Mouse (Mus musculus) lung, embryonic 14.5 days (tissue): Measurements from ENCODE around the gene Gdf15. TPM values are rescaled to one million over a fixed set of nuclear protein-coding genes. Genes with fewer than 3 reads are reported as not detected.

Experiments used
- ATAC-seq: fragments of 200-750 bp; cut with Nextera tagmentation; 2 replicates; pipeline ENCODE4 v1.8.0; 2017; ENCODE audit warnings: mild to moderate bottlenecking, moderate TSS enrichment, moderate library complexity; ENCODE audit not compliant: insufficient read depth
- DNase-seq: peaks from one replicate; pipeline ENCODE4 v3.0.0-alpha.2; 2015
- H3K27ac ChIP-seq: fragments of 300-500 bp; sonication (generic); 2 replicates; pipeline ENCODE4 v1.5.1; 2014; ENCODE audit warnings: low read depth, mild to moderate bottlenecking, moderate library complexity
- H3K27me3 ChIP-seq: fragments of 300-500 bp; sonication (generic); 2 replicates; pipeline ENCODE4 v1.6.1; 2014; ENCODE audit warnings: low read length, control low read depth; ENCODE audit not compliant: insufficient read depth
- H3K36me3 ChIP-seq: fragments of 300-500 bp; sonication (generic); 2 replicates; pipeline ENCODE4 v1.6.1; 2014; ENCODE audit warnings: control low read depth; ENCODE audit not compliant: insufficient read depth
- H3K4me1 ChIP-seq: fragments of 300-500 bp; sonication (generic); 2 replicates; pipeline ENCODE4 v1.6.1; 2014; ENCODE audit warnings: antibody characterized with exemption, control low read depth; ENCODE audit not compliant: insufficient read depth
- H3K4me2 ChIP-seq: fragments of 300-500 bp; sonication (generic); 2 replicates; pipeline ENCODE4 v1.6.1; 2014; ENCODE audit warnings: mild to moderate bottlenecking
- H3K4me3 ChIP-seq: fragments of 300-500 bp; sonication (generic); 2 replicates; pipeline ENCODE4 v1.5.1; 2014; ENCODE audit warnings: low read depth, low read length
- H3K9ac ChIP-seq: fragments of 300-500 bp; sonication (generic); 2 replicates; pipeline ENCODE4 v1.6.1; 2014
- H3K9me3 ChIP-seq: fragments of 300-500 bp; sonication (generic); 2 replicates; pipeline ENCODE4 v1.6.1; 2016; ENCODE audit warnings: low read depth, low read length, control low read depth
- CTCF ChIP-seq: IDR thresholded peaks from 2 replicates; pipeline ENCODE4 v1.5.1; 2016; ENCODE audit warnings: antibody characterized with exemption, low read depth
- WGBS: fragments of 180-500 bp; shearing (Covaris S2); extraction: QIAGEN DNeasy Blood & Tissue Kit; methylation state at CpG from one replicate; pipeline ENCODE4 v1.1.7; 2014; 5-methylcytosine and 5-hydroxymethylcytosine counted together
- polyA plus RNA-seq: library from polyadenylated mRNA; unstranded; fragments of >200 nt; fragmentation: Nextera tagmentation; extraction: Ambion mirVana; gene quantifications from 2 replicates; pipeline ENCODE4 v1.2.1, GENCODE M21; 2014

The Gdf15 gene
- polyA plus RNA-seq, 1 experiment from 2014 or later: 0.12 TPM

- ATAC-seq (peak; percentile 94), DNase-seq (peak; percentile 93)
- under 1% methylated on average over 60 of the region's 60 CpGs for WGBS
- Histone ChIP-seq H3K4me2 (peak overlapping the region; percentile 68), H3K36me3 (no peaks in the 10 kb centered on the region), H3K4me3 (peak overlapping the region; percentile 46), H3K27me3 (0 out of 2 replicates have a peak, but pooled peaks cover 10% of the 10 kb centered on the region), H3K9ac (peak overlapping the region; percentile 51), H3K4me1 (peaks cover 10% of the 10 kb centered on the region; the same call in 1 of the 2 replicates), H3K27ac (peak overlapping the region; percentile 43), H3K9me3 (no peaks in the 10 kb centered on the region)
- TF ChIP-seq CTCF: peak; percentile 100
Measured at GRCm38 (mm10) chr8:70629574-70630531, 2.4 kb downstream of the Gdf15 start.

DNA sequence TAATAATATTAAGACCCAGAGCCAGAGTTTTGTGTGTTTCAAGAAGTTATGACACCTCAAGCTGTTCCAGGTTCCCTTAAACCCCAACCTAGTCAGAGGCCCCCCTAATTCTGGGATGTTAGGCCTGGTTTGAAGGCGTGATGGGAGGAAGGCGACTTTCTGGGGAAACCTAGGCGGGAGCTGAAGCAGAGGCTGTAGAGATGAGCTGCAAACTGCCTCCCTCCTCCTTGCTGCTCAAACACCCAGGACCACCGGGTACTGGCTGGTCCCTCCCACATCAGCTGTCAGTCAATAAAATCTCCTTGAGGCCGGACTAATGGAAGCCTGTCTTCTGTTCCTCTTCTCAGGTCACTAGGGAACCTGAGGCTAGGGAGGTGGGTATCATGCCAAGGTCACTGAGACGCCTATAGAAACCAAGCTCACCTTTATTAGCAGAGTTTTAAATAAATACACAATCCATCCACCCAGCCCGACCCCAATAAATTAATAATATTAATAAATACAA, 3.2 kb downstream of the Gdf15 start:
- H3K36me3 ChIP-seq: no peaks in the 10 kb centered on the region
- peak overlapping the region; percentile 51; the same call in 1 of the 2 replicates for H3K9ac ChIP-seq
- peak overlapping the region; percentile 43; the same call in 1 of the 2 replicates for H3K27ac ChIP-seq
- no peak for DNase-seq
- ATAC-seq: no peak
- 50% methylated on average over 7 of the region's 7 CpGs for WGBS
- peak overlapping the region; percentile 46 for H3K4me3 ChIP-seq
- peak overlapping the region; percentile 68 for H3K4me2 ChIP-seq
- no peaks in the 10 kb centered on the region for H3K9me3 ChIP-seq
- TF ChIP-seq CTCF: no peak
- H3K27me3 ChIP-seq: 0 out of 2 replicates have a peak, but pooled peaks cover 10% of the 10 kb centered on the region
- H3K4me1 ChIP-seq: peaks cover 6% of the 10 kb centered on the region; the same call in 1 of the 2 replicates

- Histone ChIP-seq H3K9me3 (no peaks in the 10 kb centered on the region), H3K9ac (no peak overlapping the region), H3K4me1 (peaks cover 4% of the 10 kb centered on the region; the same call in 1 of the 2 replicates), H3K27me3 (0 out of 2 replicates have a peak, but pooled peaks cover 7% of the 10 kb centered on the region), H3K36me3 (no peaks in the 10 kb centered on the region), H3K27ac (no peak overlapping the region), H3K4me2 (no peak overlapping the region), H3K4me3 (no peak overlapping the region)
- ATAC-seq: no peak
- 83% methylated on average over 5 of the region's 5 CpGs for WGBS
- no peak for TF ChIP-seq CTCF
- DNase-seq: no peak
Measured at GRCm38 (mm10) chr8:70627041-70627440, 5.2 kb downstream of the Gdf15 start.

- no peak overlapping the region for H3K9ac ChIP-seq
- H3K27ac ChIP-seq: no peak overlapping the region
- no peaks in the 10 kb centered on the region for H3K9me3 ChIP-seq
- ATAC-seq (no peak), DNase-seq (peak; percentile 83)
- WGBS: 14% methylated on average over 5 of the region's 5 CpGs
- H3K4me2 ChIP-seq: peak overlapping the region; percentile 25; the same call in 1 of the 2 replicates
- TF ChIP-seq CTCF: peak; percentile 71
- no peaks in the 10 kb centered on the region for H3K27me3 ChIP-seq
- H3K4me1 ChIP-seq: no peaks in the 10 kb centered on the region
- no peaks in the 10 kb centered on the region for H3K36me3 ChIP-seq
- no peak overlapping the region for H3K4me3 ChIP-seq
Measured at GRCm38 (mm10) chr8:70625104-70625503, 7.2 kb downstream of the Gdf15 start.

- no peak overlapping the region for H3K4me2 ChIP-seq
- H3K27ac ChIP-seq: no peak overlapping the region; the same call in 1 of the 2 replicates
- H3K4me3 ChIP-seq: no peak overlapping the region
- no peaks in the 10 kb centered on the region for H3K4me1 ChIP-seq
- no peaks in the 10 kb centered on the region for H3K9me3 ChIP-seq
- TF ChIP-seq CTCF: no peak
- DNase-seq: no peak
- H3K36me3 ChIP-seq: no peaks in the 10 kb centered on the region
- no peak for ATAC-seq
- 48% methylated on average over 3 of the region's 3 CpGs for WGBS
- no peaks in the 10 kb centered on the region for H3K27me3 ChIP-seq
- no peak overlapping the region for H3K9ac ChIP-seq
Measured at GRCm38 (mm10) chr8:70622220-70622619, 10.0 kb downstream of the Gdf15 start.

DNA sequence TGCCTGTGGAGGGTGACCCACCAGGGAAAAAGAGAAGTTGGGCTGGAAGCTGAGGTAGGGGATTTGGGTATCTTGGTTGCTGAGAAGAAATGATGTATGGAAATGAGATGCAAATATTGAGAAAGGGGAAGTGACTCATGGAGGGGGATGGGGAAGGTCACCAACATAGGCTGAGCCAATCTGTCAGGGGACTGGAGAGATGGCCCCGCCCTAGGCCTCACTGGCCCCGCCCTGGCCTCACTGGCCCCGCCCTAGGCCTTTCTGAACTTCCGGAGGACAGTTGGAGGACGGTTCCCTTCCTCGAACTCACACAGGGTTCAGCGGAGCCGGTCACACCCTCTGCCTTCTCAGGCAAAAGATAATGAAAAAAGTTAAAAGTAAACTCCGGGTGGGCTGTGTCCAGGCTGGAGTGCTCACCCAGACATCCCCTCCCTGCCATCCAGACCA, 13.3 kb downstream of the Gdf15 start:
- Histone ChIP-seq H3K4me1 (0 out of 2 replicates have a peak, but pooled peaks cover under 1% of the 10 kb centered on the region), H3K27me3 (no peaks in the 10 kb centered on the region), H3K27ac (no peak overlapping the region), H3K36me3 (no peaks in the 10 kb centered on the region), H3K4me3 (no peak overlapping the region), H3K4me2 (no peak overlapping the region), H3K9ac (no peak overlapping the region), H3K9me3 (no peaks in the 10 kb centered on the region)
- TF ChIP-seq CTCF: no peak
- ATAC-seq (peak; percentile 60; the same call in 1 of the 2 replicates), DNase-seq (peak; percentile 50)
- WGBS: 32% methylated on average over 9 of the region's 9 CpGs

DNA sequence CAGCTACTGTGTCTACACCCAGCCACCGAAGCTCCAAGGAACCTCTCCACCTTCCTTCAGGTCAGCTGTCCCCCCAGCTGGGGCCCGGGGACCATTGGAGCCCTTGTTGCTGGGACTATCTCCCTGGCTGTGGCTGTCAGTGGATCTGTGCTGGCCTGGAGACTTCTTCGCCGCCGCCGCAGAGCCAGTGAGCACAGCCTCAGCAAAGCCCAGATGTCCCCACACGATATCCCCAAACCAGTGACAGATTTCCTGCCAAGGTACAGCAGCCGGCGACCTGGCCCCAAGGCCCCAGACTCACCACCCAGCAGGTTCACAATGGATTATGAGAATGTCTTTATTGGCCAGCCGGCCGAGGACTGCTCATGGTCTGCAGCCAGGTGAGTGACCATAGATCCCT, 14.3 kb downstream of the Gdf15 start:
- no peak overlapping the region for H3K9ac ChIP-seq
- 0 out of 2 replicates have a peak, but pooled peaks cover 5% of the 10 kb centered on the region for H3K4me1 ChIP-seq
- H3K4me3 ChIP-seq: no peak overlapping the region
- no peaks in the 10 kb centered on the region for H3K27me3 ChIP-seq
- TF ChIP-seq CTCF: no peak
- ATAC-seq (no peak), DNase-seq (no peak)
- WGBS: 73% methylated on average over 11 of the region's 11 CpGs
- no peak overlapping the region for H3K27ac ChIP-seq
- no peaks in the 10 kb centered on the region for H3K36me3 ChIP-seq
- H3K9me3 ChIP-seq: no peaks in the 10 kb centered on the region
- H3K4me2 ChIP-seq: no peak overlapping the region
